Mouse (Mus musculus): ENCODE measurements around the gene Lrrc28. TPM values are rescaled to one million over a fixed set of nuclear protein-coding genes. Genes with fewer than 3 reads are reported as not detected.

Gene Lrrc28
- total RNA-seq, 2 experiments from 2014 or later, result 12.0 to 13.3 TPM

GRCm38 (mm10) chr7:67503281-67504010 lies 141.6 kb downstream of the Lrrc28 start:
- no peak for ATAC-seq (replicated peaks; ENCODE audit: low FRiP score, low TSS enrichment, poor library complexity, severe bottlenecking)

GRCm38 (mm10) chr7:67502631-67503030 lies 142.4 kb downstream of the Lrrc28 start:
- ATAC-seq (replicated peaks; ENCODE audit: low FRiP score, low TSS enrichment, poor library complexity, severe bottlenecking), result no peak

- ATAC-seq (replicated peaks; ENCODE audit: low FRiP score, low TSS enrichment, poor library complexity, severe bottlenecking), result no peak
Observed at GRCm38 (mm10) chr7:67500878-67501277, 144.2 kb downstream of the Lrrc28 start.

- ATAC-seq (replicated peaks; ENCODE audit: low FRiP score, low TSS enrichment, poor library complexity, severe bottlenecking), result no peak
Observed at GRCm38 (mm10) chr7:67500076-67500828, 144.8 kb downstream of the Lrrc28 start.

GRCm38 (mm10) chr7:67499516-67499915 lies 145.6 kb downstream of the Lrrc28 start:
- ATAC-seq (replicated peaks; ENCODE audit: low FRiP score, low TSS enrichment, poor library complexity, severe bottlenecking), result no peak

- no peak for ATAC-seq (replicated peaks; ENCODE audit: low FRiP score, low TSS enrichment, poor library complexity, severe bottlenecking)
Observed at GRCm38 (mm10) chr7:67493795-67494687, 151.0 kb downstream of the Lrrc28 start.

GRCm38 (mm10) chr7:67487889-67488411 lies 157.1 kb downstream of the Lrrc28 start:
- no peak for ATAC-seq (replicated peaks; ENCODE audit: low FRiP score, low TSS enrichment, poor library complexity, severe bottlenecking)

GRCm38 (mm10) chr7:67486925-67487760 lies 157.9 kb downstream of the Lrrc28 start:
- no peak for ATAC-seq (replicated peaks; ENCODE audit: low FRiP score, low TSS enrichment, poor library complexity, severe bottlenecking)

GRCm38 (mm10) chr7:67486417-67486816 lies 158.7 kb downstream of the Lrrc28 start:
- ATAC-seq (replicated peaks; ENCODE audit: low FRiP score, low TSS enrichment, poor library complexity, severe bottlenecking), result no peak

- no peak for ATAC-seq (replicated peaks; ENCODE audit: low FRiP score, low TSS enrichment, poor library complexity, severe bottlenecking)
Observed at GRCm38 (mm10) chr7:67483698-67484097, 161.4 kb downstream of the Lrrc28 start.

GRCm38 (mm10) chr7:67479576-67480413 lies 165.3 kb downstream of the Lrrc28 start:
- ATAC-seq (replicated peaks; ENCODE audit: low FRiP score, low TSS enrichment, poor library complexity, severe bottlenecking), result no peak

GRCm38 (mm10) chr7:67479168-67479567 lies 165.9 kb downstream of the Lrrc28 start:
- ATAC-seq (replicated peaks; ENCODE audit: low FRiP score, low TSS enrichment, poor library complexity, severe bottlenecking), result no peak

- ATAC-seq (replicated peaks; ENCODE audit: low FRiP score, low TSS enrichment, poor library complexity, severe bottlenecking), result no peak
Observed at GRCm38 (mm10) chr7:67477996-67478395, 167.1 kb downstream of the Lrrc28 start.

- ATAC-seq (replicated peaks; ENCODE audit: low FRiP score, low TSS enrichment, poor library complexity, severe bottlenecking), result no peak
Observed at GRCm38 (mm10) chr7:67471295-67471694, 173.8 kb downstream of the Lrrc28 start.

GRCm38 (mm10) chr7:67468802-67469408 lies 176.2 kb downstream of the Lrrc28 start:
- no peak for ATAC-seq (replicated peaks; ENCODE audit: low FRiP score, low TSS enrichment, poor library complexity, severe bottlenecking)

- no peak for ATAC-seq (replicated peaks; ENCODE audit: low FRiP score, low TSS enrichment, poor library complexity, severe bottlenecking)
Observed at GRCm38 (mm10) chr7:67468180-67468579, 176.9 kb downstream of the Lrrc28 start.

- ATAC-seq (replicated peaks; ENCODE audit: low FRiP score, low TSS enrichment, poor library complexity, severe bottlenecking), result no peak
Observed at GRCm38 (mm10) chr7:67466322-67466721, 178.7 kb downstream of the Lrrc28 start.

- ATAC-seq (replicated peaks; ENCODE audit: low FRiP score, low TSS enrichment, poor library complexity, severe bottlenecking), result no peak
Observed at GRCm38 (mm10) chr7:67464633-67465032, 180.4 kb downstream of the Lrrc28 start.
